Mouse (Mus musculus): ENCODE measurements at regions not wholly inside any gene's neighbourhood (a gene's known extent, or its start where the extent isn't known, plus 50 kb on each side); places are given as distances from the start of the nearest gene placed in this dataset.

GRCm38 (mm10) chr12:78138467-78138866 is 55.6 kb upstream of the Gm6657 start:
- no peaks in the 10 kb centered on the region for H3K36me3 ChIP-seq (ENCODE audit: control insufficient read depth, insufficient read depth, low read length)

More at GRCm38 (mm10) chr12:78138467-78138866, 55.6 kb upstream of the Gm6657 start:
- no peak for ATAC-seq (ENCODE audit: low read depth)
- Histone ChIP-seq H3K27ac (ENCODE audit: low read depth, low read length) (no peak overlapping the region), H3K9me3 (ENCODE audit: control insufficient read depth, low read length) (no peaks in the 10 kb centered on the region), H3K4me1 (ENCODE audit: control insufficient read depth, insufficient read depth, low read length) (0 out of 2 replicates have a peak, but pooled peaks cover 4% of the 10 kb centered on the region), H3K27me3 (ENCODE audit: control insufficient read depth, insufficient read depth, low read length) (no peaks in the 10 kb centered on the region), H3K4me2 (ENCODE audit: low read depth, low read length) (no peak overlapping the region), H3K9ac (replicated peaks; ENCODE audit: low read depth, low read length) (no peak overlapping the region), H3K4me3 (ENCODE audit: low read depth, low read length) (no peak overlapping the region)
- 89% methylated on average over 1 of the region's 1 CpGs for WGBS

All from neural tube, embryonic 14.5 days (tissue).